Mouse (Mus musculus): ENCODE results near the gene Fam229a.
"Not testable (repeated sequence)": the region's sequence is repeated elsewhere in the genome, so short reads cannot be mapped to it uniquely, and the experiment has no call there.

Fam229a gene

GRCm38 (mm10) chr4:129490972-129491880 lies at the start of gene Fam229a, which contains the start of gene Tssk3:
Fam229a (plus strand) TSS chr4:129491190.
Tssk3 (minus strand) TSS chr4:129491022.
- DNase-seq (ENCODE audit: low spot score): no peak

DNA sequence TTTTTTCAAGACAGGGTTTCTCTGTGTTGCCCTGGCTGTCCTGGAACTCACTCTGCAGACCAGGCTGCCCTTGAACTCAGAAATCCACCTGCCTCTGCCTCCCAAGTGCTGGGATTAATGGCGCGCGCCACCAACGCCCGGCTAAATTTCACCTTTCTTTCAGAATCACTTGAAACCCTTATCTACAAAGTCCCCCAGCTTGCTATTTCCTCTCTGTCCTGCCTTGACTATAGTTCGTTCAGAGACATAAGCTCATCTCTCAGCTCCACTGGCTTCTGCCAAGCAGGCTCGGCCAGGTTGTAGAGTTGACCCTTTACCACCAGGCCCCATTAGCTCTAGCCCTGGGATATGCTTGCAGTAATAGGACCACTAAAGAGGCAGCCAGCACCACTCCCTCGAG lies 43.6 kb upstream of the Fam229a start:
- DNase-seq (ENCODE audit: low spot score): no peak

DNA sequence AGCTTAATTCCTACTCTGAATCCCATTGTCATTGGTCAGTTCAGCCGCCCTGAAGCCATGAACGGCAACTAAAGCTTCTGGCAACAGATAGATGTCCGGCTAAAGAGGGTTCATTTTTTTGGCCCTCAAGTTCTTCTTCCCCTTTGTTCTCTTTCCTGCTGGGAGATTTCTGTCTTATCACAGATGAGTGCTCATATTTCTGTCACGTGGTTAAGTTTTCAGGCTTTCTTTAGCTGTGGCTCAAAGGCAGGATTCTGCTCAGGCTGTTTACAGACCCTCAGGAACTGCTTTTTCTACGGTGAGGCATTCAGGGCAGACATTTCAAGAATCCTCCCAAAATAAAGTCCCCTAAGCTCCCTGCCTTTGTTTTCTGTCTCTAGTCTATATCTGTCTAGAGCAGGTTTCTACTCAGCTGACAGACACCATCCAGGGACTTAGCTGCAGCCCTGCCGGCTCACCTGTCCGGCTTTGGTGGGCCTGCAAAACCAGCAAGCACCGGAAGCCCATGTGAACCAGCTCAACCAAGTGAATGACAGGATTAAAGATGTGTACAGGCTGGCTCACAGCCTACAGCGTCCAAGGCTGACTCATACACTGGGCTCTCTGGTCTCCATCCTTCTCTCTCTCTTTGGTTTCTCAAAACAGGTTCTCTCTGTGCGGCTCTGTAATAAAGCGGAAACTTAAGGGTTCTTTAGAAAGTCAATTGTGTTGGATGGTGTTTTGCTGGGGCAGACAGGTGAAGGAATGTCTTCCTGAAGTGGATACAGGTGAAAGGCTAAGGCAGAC lies 43.0 kb upstream of the Fam229a start:
- no peak for DNase-seq (ENCODE audit: low spot score)

DNA sequence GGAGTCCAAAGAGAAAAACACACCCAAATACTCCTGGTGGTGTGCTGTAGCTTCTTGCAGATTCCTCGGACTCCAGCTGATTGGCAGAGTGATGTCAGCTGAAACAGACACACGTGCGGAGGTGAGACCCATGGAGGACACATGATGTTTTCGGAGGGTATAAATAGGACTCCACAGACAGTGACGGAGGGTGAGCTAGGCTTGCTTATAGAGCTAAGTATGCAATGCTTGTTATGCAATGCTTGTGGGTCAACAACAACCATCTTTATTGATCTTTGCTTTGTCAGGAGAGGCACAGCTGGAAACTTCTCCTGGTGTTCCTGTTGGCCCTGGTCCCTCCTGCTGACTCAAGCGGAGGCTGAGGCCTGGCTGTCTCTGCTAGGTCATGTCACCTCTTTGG lies 42.3 kb upstream of the Fam229a start:
- DNase-seq (ENCODE audit: low spot score): no peak

GRCm38 (mm10) chr4:129450851-129451250 lies 40.1 kb upstream of the Fam229a start:
- DNase-seq (ENCODE audit: low spot score): no peak

- DNase-seq (ENCODE audit: low spot score): no peak
Observed at GRCm38 (mm10) chr4:129451471-129452169, 39.4 kb upstream of the Fam229a start.

DNA sequence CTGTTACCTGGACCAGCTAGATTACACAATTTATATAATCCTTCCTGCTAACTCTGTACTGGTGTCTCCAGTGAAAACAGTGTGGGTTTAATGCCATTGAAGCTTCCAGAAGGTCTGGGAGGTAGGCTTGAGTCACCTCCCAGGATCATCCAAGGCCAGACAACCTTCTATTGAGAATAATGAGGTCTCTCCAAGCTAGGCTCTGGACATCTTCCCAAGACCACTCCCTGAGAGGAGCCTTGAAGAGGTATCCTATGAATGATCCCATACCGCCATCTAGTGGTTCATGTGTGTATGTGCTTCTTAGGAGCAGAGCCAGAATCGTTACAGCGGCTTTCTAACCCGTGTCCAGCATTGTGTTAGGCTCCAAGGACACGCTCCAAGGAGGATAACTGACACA lies 35.7 kb upstream of the Fam229a start:
- DNase-seq (ENCODE audit: low spot score): peak; percentile 66

DNA sequence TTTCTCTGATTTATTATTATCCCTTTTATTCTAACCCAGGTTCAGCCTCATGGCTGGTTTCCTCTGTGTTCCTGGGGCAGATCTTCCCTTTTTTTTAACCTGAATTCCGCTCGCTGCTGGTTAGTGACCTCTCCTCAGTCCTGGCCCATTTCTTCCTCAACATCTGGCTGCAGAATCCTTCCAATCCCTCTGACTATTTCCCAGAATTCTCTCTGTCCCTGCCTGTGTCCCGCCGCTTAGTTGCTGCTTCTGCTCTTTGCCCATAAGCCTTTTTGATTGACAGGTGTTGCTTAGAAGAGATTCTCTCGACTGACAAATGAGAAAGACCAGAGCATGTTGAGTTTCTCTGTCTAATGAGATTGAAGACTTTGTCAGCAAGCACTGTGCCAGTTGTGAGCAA lies 34.9 kb upstream of the Fam229a start:
- no peak for DNase-seq (ENCODE audit: low spot score)

- not testable (repeated sequence) for DNase-seq (ENCODE audit: low spot score)
Observed at GRCm38 (mm10) chr4:129457311-129457710, 33.7 kb upstream of the Fam229a start.

DNA sequence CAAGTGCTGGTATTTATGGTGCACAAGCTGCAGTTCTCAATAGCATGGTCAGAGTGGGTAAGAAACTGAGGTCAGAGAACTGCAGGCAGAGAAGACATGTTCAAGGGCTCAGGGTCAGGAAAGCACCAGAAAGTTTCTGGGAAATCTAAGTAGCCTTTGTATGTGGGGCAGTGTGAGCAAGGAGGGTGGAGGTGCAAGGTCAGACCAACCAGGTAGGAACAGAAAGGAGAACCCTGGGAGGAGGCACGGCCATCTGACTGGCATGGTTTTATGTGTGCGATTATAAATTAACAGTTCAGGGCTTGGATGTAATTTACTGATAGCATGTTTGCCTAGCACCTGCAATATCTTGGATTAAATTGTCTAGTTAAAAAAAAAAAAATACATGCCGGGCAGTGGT lies 31.3 kb upstream of the Fam229a start:
- DNase-seq (ENCODE audit: low spot score): no peak

- DNase-seq (ENCODE audit: low spot score): no peak
Observed at GRCm38 (mm10) chr4:129460827-129461182, 30.2 kb upstream of the Fam229a start.

GRCm38 (mm10) chr4:129461183-129461960 lies 29.6 kb upstream of the Fam229a start, which contains the start of gene Bsdc1:
Bsdc1 (plus strand) TSS chr4:129461581.
- peak; percentile 100 for DNase-seq (ENCODE audit: low spot score)

- DNase-seq (ENCODE audit: low spot score): no peak
Observed at GRCm38 (mm10) chr4:129462118-129462517, 28.9 kb upstream of the Fam229a start.

DNA sequence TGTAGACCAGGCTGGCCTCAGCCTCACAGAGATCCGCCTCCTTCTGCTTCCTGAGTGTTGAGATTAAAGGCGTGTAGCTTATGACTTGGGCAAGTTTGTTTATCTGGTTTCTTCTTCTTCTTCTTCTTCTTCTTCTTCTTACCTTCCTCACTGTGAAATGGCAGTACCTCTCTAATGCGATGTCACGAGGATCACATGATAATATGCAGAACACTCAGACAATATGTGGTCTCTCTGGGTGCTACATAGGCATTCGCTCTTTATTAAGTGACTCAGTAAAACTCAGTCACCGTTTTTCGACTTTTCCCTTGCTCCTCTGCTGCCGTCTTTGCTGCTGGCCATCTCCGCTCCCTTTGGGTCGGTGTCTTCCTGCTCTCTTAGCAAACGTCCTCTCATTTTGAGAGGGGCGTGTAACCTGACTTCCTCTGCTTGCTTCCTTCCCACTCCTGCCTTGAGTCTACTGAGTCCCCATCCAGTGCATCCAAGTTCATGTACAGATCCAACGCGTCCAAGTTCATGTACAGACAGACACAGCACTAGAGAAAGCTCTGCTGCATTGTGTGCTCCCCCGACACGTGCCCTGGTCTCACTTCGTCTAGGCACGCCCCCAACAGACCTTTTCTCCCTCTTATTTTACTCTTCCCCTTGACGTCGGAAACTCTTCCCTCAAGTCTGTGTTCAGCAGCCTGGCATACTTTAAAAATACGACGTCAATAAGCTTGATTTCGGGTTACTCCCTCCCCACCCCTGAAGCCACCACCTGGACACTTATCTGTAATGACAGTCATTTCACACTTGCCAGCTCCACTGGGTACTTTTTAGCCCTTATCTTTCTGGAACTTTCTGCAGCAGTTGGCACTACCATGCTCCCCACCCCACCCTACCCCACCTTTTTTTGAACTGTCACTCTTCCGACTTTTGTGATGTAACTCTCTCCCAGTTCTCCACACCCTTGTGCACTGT lies 27.6 kb upstream of the Fam229a start:
- DNase-seq (ENCODE audit: low spot score): no peak

DNA sequence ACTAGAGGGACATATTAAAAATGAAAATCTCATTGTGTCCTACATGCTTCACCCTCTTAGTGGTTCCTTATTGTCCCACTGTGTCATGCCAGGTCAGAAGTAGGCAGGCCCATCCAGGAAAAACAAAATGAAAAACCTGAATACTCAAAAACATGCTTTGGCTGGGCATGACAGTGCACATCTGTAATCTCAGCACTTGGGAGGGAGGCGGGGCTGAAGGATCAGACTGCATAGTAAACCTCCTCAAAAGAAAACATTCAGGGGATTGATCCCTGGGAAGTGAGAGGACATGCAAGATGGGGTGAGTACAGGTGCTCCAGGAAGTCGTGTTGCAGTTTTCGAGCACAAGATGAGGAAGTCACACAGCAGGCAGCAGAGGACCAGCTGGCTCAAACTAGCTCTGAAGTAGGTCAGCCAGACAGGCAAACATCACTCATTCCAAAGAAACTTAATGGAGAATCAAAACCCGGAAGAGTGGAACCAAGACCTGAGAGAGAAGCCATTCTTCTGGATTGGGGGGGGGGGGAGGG lies 26.6 kb upstream of the Fam229a start:
- DNase-seq (ENCODE audit: low spot score): no peak

DNA sequence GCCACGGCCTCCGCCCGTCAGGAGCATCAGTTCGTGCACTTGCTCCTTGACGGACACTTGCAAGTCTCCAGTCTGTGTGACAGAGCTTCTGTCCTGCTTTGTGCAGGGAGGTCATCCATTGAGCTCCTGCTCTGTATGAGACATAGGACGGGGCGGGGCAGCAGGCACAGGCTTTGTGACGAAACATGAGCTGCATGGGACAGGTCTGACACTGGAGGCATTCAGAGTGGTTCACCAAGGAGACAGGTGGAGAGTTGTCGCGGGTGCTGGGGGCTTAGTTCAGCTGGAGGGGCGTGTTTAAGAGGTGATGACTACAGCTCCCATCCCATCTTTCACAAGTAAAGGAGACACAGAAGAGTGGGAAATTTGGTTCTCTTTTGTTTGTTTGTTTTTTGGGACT lies 14.9 kb upstream of the Fam229a start:
- no peak for DNase-seq (ENCODE audit: low spot score)

DNA sequence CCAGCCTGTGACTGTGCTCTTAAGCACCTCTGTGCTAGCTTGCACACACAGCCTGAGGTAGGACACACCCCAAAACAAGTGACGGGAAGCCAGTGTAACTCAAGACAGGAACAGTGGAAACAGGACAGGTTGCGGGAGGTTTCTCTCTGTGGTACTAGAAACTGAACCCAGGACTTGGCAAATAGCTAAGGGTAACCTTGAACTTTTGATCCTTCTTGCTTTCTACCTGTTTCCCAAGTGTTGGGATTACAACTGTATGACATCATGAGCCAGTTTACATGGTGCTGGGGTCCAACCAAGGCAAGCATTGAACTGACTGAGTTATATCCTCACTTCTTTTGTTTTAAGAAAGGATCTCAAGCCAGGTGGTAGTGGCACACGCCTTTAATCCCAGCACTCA lies 11.1 kb upstream of the Fam229a start:
- no peak for DNase-seq (ENCODE audit: low spot score)

GRCm38 (mm10) chr4:129481090-129481489 lies 9.9 kb upstream of the Fam229a start:
- no peak for DNase-seq (ENCODE audit: low spot score)

DNA sequence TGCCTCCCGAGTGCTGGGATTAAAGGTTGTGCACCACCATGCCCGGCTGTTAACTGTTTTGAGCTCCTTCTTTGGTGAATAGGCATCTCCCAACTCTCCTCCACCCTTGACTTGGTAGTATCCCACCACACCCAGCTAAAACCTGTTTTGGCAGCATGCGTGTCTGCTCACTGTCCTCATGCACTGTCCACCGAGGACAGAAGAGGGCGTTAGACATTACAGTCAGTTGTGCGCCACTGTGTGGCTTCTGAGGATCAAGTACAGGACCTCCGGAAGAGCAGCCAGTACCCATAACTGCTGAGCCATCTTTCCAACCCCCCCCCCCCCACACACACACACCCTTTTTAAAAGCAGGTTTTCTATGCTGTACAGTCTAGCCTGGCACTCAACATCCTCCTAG lies 3.7 kb downstream of the Fam229a start:
- no peak for DNase-seq (ENCODE audit: low spot score)
